Mouse (Mus musculus): Measurements from ENCODE around the gene Gm21970. TPM values are rescaled to one million over a fixed set of nuclear protein-coding genes. Genes with fewer than 3 reads are reported as not detected.

Gene Gm21970
- polyA plus RNA-seq, 1 experiment from 2014 or later = not detected

Other genes starting within 250 kb of the Gm21970 start
- 1.6 and 2.9 TPM in 2 replicates for gene Olig2, start 166.3 kb upstream of the Gm21970 start, polyA plus RNA-seq (2016; fragmentation: Nextera tagmentation; extraction: Ambion mirVana)
- gene Olig1, start 121.9 kb upstream of the Gm21970 start, polyA plus RNA-seq (2016; fragmentation: Nextera tagmentation; extraction: Ambion mirVana) = 1.9 and 5.0 TPM in 2 replicates
- 42.6 and 44.1 TPM in 2 replicates for gene Ifnar2, start 18.9 kb upstream of the Gm21970 start, polyA plus RNA-seq (2016; fragmentation: Nextera tagmentation; extraction: Ambion mirVana)
- 14.1 TPM in 2 replicates for gene Il10rb, start 14.4 kb downstream of the Gm21970 start, polyA plus RNA-seq (2016; fragmentation: Nextera tagmentation; extraction: Ambion mirVana)
- gene Ifnar1, start 93.5 kb downstream of the Gm21970 start, polyA plus RNA-seq (2016; fragmentation: Nextera tagmentation; extraction: Ambion mirVana) = 69.3 and 71.6 TPM in 2 replicates
- gene Ifngr2, start 155.4 kb downstream of the Gm21970 start, polyA plus RNA-seq (2016; fragmentation: Nextera tagmentation; extraction: Ambion mirVana) = 47.5 and 48.9 TPM in 2 replicates
- 31.2 and 31.4 TPM in 2 replicates for gene Tmem50b, start 206.1 kb downstream of the Gm21970 start, polyA plus RNA-seq (2016; fragmentation: Nextera tagmentation; extraction: Ambion mirVana)
- gene Dnajc28, start 227.3 kb downstream of the Gm21970 start, polyA plus RNA-seq (2016; fragmentation: Nextera tagmentation; extraction: Ambion mirVana) = 4.8 and 5.4 TPM in 2 replicates